Mouse (Mus musculus) limb, embryonic 14.5 days (tissue): ENCODE data around the gene Rdh9. TPM values are rescaled to one million over a fixed set of nuclear protein-coding genes. Genes with fewer than 3 reads are reported as not detected.
"Not testable (repeated sequence)": the region's sequence is repeated elsewhere in the genome, so short reads cannot be mapped to it uniquely, and the experiment has no call there.

ENCODE experiments used
- ATAC-seq: fragments of 200-750 bp; cut with Nextera tagmentation; 2 replicates; pipeline ENCODE4 v1.8.0; 2017; ENCODE audit warnings: low read depth, moderate number of reproducible peaks, moderate TSS enrichment; ENCODE audit not compliant: low FRiP score
- DNase-seq: peaks from one replicate; pipeline ENCODE4 v3.0.0-alpha.2; 2015; ENCODE audit warnings: low spot score
- H3K27ac ChIP-seq: fragments of 300-500 bp; sonication (generic); replicated peaks from 2 replicates; pipeline ENCODE4 v1.5.1; 2014; ENCODE audit warnings: low read depth, mild to moderate bottlenecking, low read length, moderate library complexity, mixed read lengths
- H3K27me3 ChIP-seq: fragments of 300-500 bp; sonication (generic); 2 replicates; pipeline ENCODE4 v1.6.1; 2014; ENCODE audit warnings: low read length, mixed read lengths; ENCODE audit not compliant: control insufficient read depth, insufficient read depth
- H3K36me3 ChIP-seq: fragments of 300-500 bp; sonication (generic); 2 replicates; pipeline ENCODE4 v1.6.1; 2014; ENCODE audit warnings: mild to moderate bottlenecking, low read length, moderate library complexity, mixed read lengths; ENCODE audit not compliant: control insufficient read depth, insufficient read depth
- H3K4me1 ChIP-seq: fragments of 300-500 bp; sonication (generic); 2 replicates; pipeline ENCODE4 v1.6.1; 2014; ENCODE audit warnings: antibody characterized with exemption, low read length, mixed read lengths; ENCODE audit not compliant: control insufficient read depth, insufficient read depth
- H3K4me2 ChIP-seq: fragments of 300-500 bp; sonication (generic); replicated peaks from 2 replicates; pipeline ENCODE4 v1.6.1; 2014; ENCODE audit warnings: low read depth, mild to moderate bottlenecking, low read length, moderate library complexity; ENCODE audit not compliant: severe bottlenecking
- H3K4me3 ChIP-seq: fragments of 300-500 bp; sonication (generic); replicated peaks from 2 replicates; pipeline ENCODE4 v1.5.1; 2014; ENCODE audit warnings: low read length
- H3K9ac ChIP-seq: fragments of 300-500 bp; sonication (generic); 2 replicates; pipeline ENCODE4 v1.6.1; 2014; ENCODE audit warnings: mild to moderate bottlenecking, low read depth, low read length, moderate library complexity; ENCODE audit not compliant: severe bottlenecking
- H3K9me3 ChIP-seq: fragments of 300-500 bp; sonication (generic); 2 replicates; pipeline ENCODE4 v1.6.1; 2016; ENCODE audit warnings: low read length; ENCODE audit not compliant: control insufficient read depth
- POLR2A ChIP-seq: fragments of 200-500 bp; IDR thresholded peaks from 2 replicates; pipeline ENCODE4 v1.8.0; 2012; ENCODE audit warnings: inconsistent platforms, mild to moderate bottlenecking, moderate library complexity, borderline replicate concordance; ENCODE audit not compliant: insufficient read depth, insufficient read length; ENCODE audit errors: extremely low read depth
- WGBS: fragments of 180-500 bp; shearing (Covaris S2); extraction: QIAGEN DNeasy Blood & Tissue Kit; methylation state at CpG from one replicate; pipeline ENCODE4 v1.1.7; 2014; 5-methylcytosine and 5-hydroxymethylcytosine counted together
- polyA plus RNA-seq, 2 experiments: library from polyadenylated mRNA; depleted of rRNA in 1 of 2; stranded (reverse) in 1 of 2; unstranded in 1 of 2; fragments of >200 nt; fragmentation: Nextera tagmentation in 1 of 2; extraction: Ambion mirVana in 1 of 2; gene quantifications; 2 replicates each; pipeline versions ENCODE4 v1.2.1 to v1.2.3; 2012 to 2014

Gene Rdh9
- polyA plus RNA-seq, 2 experiments: 0.33 TPM; not detected in 1

DNA sequence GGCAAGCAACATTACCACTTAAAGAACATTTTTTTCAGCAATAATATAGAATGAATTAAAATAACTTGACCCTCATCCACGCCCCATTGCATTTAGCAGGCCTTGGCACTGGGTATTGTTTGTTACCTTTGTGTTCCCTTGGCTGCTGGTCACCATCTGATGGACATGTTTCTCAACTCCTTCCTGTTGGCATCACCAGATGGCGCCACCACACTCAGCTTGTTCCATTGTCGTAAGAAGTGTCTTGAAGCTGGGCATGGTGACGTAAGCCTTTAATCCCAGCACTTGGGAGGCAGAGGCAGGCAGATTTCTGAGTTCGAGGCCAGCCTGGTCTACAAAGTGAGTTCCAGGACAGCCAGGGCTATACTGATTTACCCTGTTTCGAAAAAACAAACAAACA lies 49.2 kb downstream of the Rdh9 start:
- H3K9me3 ChIP-seq: no peaks in the 10 kb centered on the region
- no peak overlapping the region for H3K27ac ChIP-seq
- ATAC-seq: no peak
- 76% methylated on average over 6 of the region's 6 CpGs for WGBS
- no peak overlapping the region for H3K4me2 ChIP-seq
- no peaks in the 10 kb centered on the region for H3K4me1 ChIP-seq
- TF ChIP-seq POLR2A: no peak
- no peak overlapping the region for H3K9ac ChIP-seq
- no peaks in the 10 kb centered on the region for H3K27me3 ChIP-seq
- DNase-seq: no peak
- H3K4me3 ChIP-seq: no peak overlapping the region
- H3K36me3 ChIP-seq: no peaks in the 10 kb centered on the region

- Histone ChIP-seq H3K27ac (no peak overlapping the region), H3K4me3 (no peak overlapping the region), H3K9ac (no peak overlapping the region), H3K36me3 (no peaks in the 10 kb centered on the region), H3K4me2 (no peak overlapping the region), H3K9me3 (no peaks in the 10 kb centered on the region), H3K4me1 (no peaks in the 10 kb centered on the region), H3K27me3 (no peaks in the 10 kb centered on the region)
- no peak for TF ChIP-seq POLR2A
- DNase-seq (no peak), ATAC-seq (no peak)
- WGBS: 58% methylated on average over 3 of the region's 3 CpGs
Measured at GRCm38 (mm10) chr10:127829121-127829520, 52.9 kb downstream of the Rdh9 start.

GRCm38 (mm10) chr10:127834186-127834585 lies 58.0 kb downstream of the Rdh9 start:
- not testable (repeated sequence) for DNase-seq, H3K9ac ChIP-seq, H3K4me1 ChIP-seq, ATAC-seq, H3K4me3 ChIP-seq, H3K27ac ChIP-seq, H3K27me3 ChIP-seq, H3K9me3 ChIP-seq, H3K36me3 ChIP-seq, H3K4me2 ChIP-seq
- 95% methylated on average over 1 of the region's 1 CpGs for WGBS

GRCm38 (mm10) chr10:127835292-127835691 lies 59.1 kb downstream of the Rdh9 start:
- Histone ChIP-seq H3K4me2 (no peak overlapping the region), H3K4me3 (no peak overlapping the region), H3K27ac (no peak overlapping the region), H3K9me3 (no peaks in the 10 kb centered on the region), H3K27me3 (no peaks in the 10 kb centered on the region), H3K4me1 (no peaks in the 10 kb centered on the region), H3K9ac (no peak overlapping the region), H3K36me3 (no peaks in the 10 kb centered on the region)
- ATAC-seq (no peak), DNase-seq (no peak)
- TF ChIP-seq POLR2A: no peak
- WGBS: 87% methylated on average over 5 of the region's 5 CpGs

DNA sequence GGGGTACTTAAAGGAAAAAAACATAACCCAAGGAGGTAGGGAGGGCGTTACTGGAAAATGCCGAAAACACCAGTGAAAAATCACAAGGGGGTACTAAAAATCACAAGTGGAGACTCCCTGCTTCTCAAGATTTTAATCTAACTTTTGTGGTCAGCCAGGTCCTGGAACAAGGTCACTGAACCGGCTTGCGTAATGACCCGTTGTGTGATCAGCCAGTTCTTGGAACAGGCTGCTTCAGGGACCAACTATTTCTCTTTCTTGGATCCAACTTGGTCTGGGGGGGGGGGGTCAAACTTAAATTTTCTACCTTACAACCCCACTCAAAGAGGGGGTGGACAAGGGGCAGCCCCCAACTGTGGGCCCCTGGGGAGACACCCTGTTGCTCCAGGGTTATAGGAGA lies 61.6 kb downstream of the Rdh9 start:
- 88% methylated on average over 5 of the region's 5 CpGs for WGBS
- not testable (repeated sequence) for H3K9ac ChIP-seq, H3K4me1 ChIP-seq

GRCm38 (mm10) chr10:127838539-127838938 lies 62.4 kb downstream of the Rdh9 start:
- Histone ChIP-seq H3K9me3 (no peaks in the 10 kb centered on the region), H3K4me1 (no peaks in the 10 kb centered on the region), H3K4me2 (no peak overlapping the region), H3K4me3 (no peak overlapping the region), H3K27ac (no peak overlapping the region), H3K27me3 (no peaks in the 10 kb centered on the region), H3K9ac (no peak overlapping the region), H3K36me3 (no peaks in the 10 kb centered on the region)
- ATAC-seq (no peak), DNase-seq (no peak)
- no peak for TF ChIP-seq POLR2A
- WGBS: 87% methylated on average over 2 of the region's 2 CpGs

More for the DNA sequence above, 61.6 kb downstream of the Rdh9 start:
- H3K4me3 ChIP-seq, DNase-seq, H3K4me2 ChIP-seq, H3K9me3 ChIP-seq, H3K27me3 ChIP-seq, H3K27ac ChIP-seq, H3K36me3 ChIP-seq, ATAC-seq: not testable (repeated sequence)
